In genomic region chr17:34601796-34602195, GRCm38 (mm10) we compare ENCODE assay signal across 10 mouse cellular contexts. TPM values are rescaled to one million over a fixed set of nuclear protein-coding genes. Genes with fewer than 3 reads are reported as not detected.
DNase-seq lines count a peak whose midpoint lies in the region; ATAC-seq and TF ChIP-seq lines count a peak whose summit lies in the region.
"Had no signal": no experiment of that assay in that cellular context is flagged by ENCODE, and none has a peak within 500 bp of the region (broad histone marks: within the 10 kb centered on the region; RNA-seq: fewer than 3 reads in every experiment).

No protein-coding gene starts in this region.

- H3K9me3 ChIP-seq in heart, embryonic 16.5 days (replicated peaks; ENCODE audit: control insufficient read depth, low read length) = no peaks in the 10 kb centered on the region
- H3K9me3 ChIP-seq in limb, embryonic 10.5 days (replicated peaks) = no peaks in the 10 kb centered on the region
- H3K9me3 ChIP-seq in neural tube, embryonic 15.5 days (replicated peaks) = no peaks in the 10 kb centered on the region

- H3K4me1 ChIP-seq in heart, embryonic 16.5 days (ENCODE audit: control insufficient read depth, insufficient read depth, low read length) = peaks cover 35% of the 10 kb centered on the region
- peaks cover 10% of the 10 kb centered on the region for H3K4me1 ChIP-seq in testis, adult 2 months (ENCODE audit: control insufficient read depth, insufficient read depth, low read length)
- peaks cover 49% of the 10 kb centered on the region for H3K4me1 ChIP-seq in limb, embryonic 10.5 days
- H3K4me1 ChIP-seq in neural tube, embryonic 15.5 days = peaks cover 29% of the 10 kb centered on the region

- no peak overlapping the region for H3K9ac ChIP-seq in heart, embryonic 16.5 days (ENCODE audit: low read length)
- no peak overlapping the region for H3K9ac ChIP-seq in neural tube, embryonic 15.5 days (replicated peaks)

- intact Hi-C loops in heart, postnatal 25 days (cut with DNase I) = no loop called here
- intact Hi-C loops in left cerebral cortex, adult 2 months (cut with DNase I) = loop anchor here (1.0 kb wide), 1 partner anchor 8 kb away; no protein-coding TSS in a partner anchor

- H3K27ac ChIP-seq in heart, embryonic 16.5 days (ENCODE audit: low read length) = no peak overlapping the region
- no peak overlapping the region for H3K27ac ChIP-seq in testis, adult 2 months (ENCODE audit: control insufficient read depth, insufficient read depth, low read depth, low read length)
- H3K27ac ChIP-seq in limb, embryonic 10.5 days = no peak overlapping the region
- H3K27ac ChIP-seq in neural tube, embryonic 15.5 days (replicated peaks) = no peak overlapping the region
- H3K27ac ChIP-seq in left cerebral cortex, adult 2 months = no peak overlapping the region

- peak overlapping the region; percentile 96; the same call in 1 of the 2 replicates for H3K4me2 ChIP-seq in heart, embryonic 16.5 days (ENCODE audit: low read depth, low read length)
- H3K4me2 ChIP-seq in neural tube, embryonic 15.5 days = peak overlapping the region; percentile 69

- 83% methylated on average over 12 of the region's 12 CpGs for WGBS in heart, embryonic 16.5 days
- WGBS in limb, embryonic 10.5 days = 85% methylated on average over 12 of the region's 12 CpGs
- WGBS in neural tube, embryonic 15.5 days = 89% methylated on average over 12 of the region's 12 CpGs

- H3K27me3 ChIP-seq in heart, embryonic 16.5 days (ENCODE audit: control insufficient read depth, insufficient read depth, low read length) = no peaks in the 10 kb centered on the region
- no peaks in the 10 kb centered on the region for H3K27me3 ChIP-seq in testis, adult 2 months (ENCODE audit: control insufficient read depth, insufficient read depth, low read length)
- no peaks in the 10 kb centered on the region for H3K27me3 ChIP-seq in limb, embryonic 10.5 days (ENCODE audit: low read depth, poor library complexity, severe bottlenecking)
- H3K27me3 ChIP-seq in neural tube, embryonic 15.5 days (replicated peaks) = no peaks in the 10 kb centered on the region

- no peak for DNase-seq in heart, postnatal 25 days (ENCODE audit: low spot score)
- no peak for DNase-seq in testis, postnatal 14 days (ENCODE audit: low spot score)
- DNase-seq in limb, embryonic 10.5 days (ENCODE audit: low spot score) = no peak
- DNase-seq in left cerebral cortex, adult 2 months (ENCODE audit: extremely low spot score in 1 of 2, low spot score in 2 of 2) = no peak
- DNase-seq: cerebellum, adult 18-20 months had no signal

- no peak for TF ChIP-seq CTCF in testis, adult 2 months (IDR thresholded peaks at IDR 0.05; ENCODE audit: control insufficient read depth, insufficient read depth, insufficient replicate concordance, low read depth, low read length)
- no peak for TF ChIP-seq CTCF in left cerebral cortex, adult 2 months (IDR thresholded peaks at IDR 0.05)

- no peak for TF ChIP-seq POLR2A in testis, adult 2 months (IDR thresholded peaks at IDR 0.05; ENCODE audit: control insufficient read depth, low read depth, low read length)

- no peak for ATAC-seq in heart, embryonic 16.5 days (replicated peaks; ENCODE audit: extremely low read depth, insufficient read depth, low FRiP score)
- no peak for ATAC-seq in neural tube, embryonic 15.5 days (ENCODE audit: low FRiP score)
- no peak for ATAC-seq in frontal cortex, adult (ENCODE audit: low TSS enrichment)
- ATAC-seq: activated CD4-positive, CD25-positive, alpha-beta regulatory T cell, adult 4 months had no signal

- peaks cover 6% of the 10 kb centered on the region for H3K36me3 ChIP-seq in heart, embryonic 16.5 days (ENCODE audit: control insufficient read depth, insufficient read depth)
- H3K36me3 ChIP-seq in testis, adult 2 months (ENCODE audit: control insufficient read depth, insufficient read depth, low read length) = no peaks in the 10 kb centered on the region
- H3K36me3 ChIP-seq in limb, embryonic 10.5 days = peaks cover 26% of the 10 kb centered on the region
- peaks cover 21% of the 10 kb centered on the region for H3K36me3 ChIP-seq in neural tube, embryonic 15.5 days

- H3K4me3 ChIP-seq in heart, embryonic 16.5 days (ENCODE audit: low read length) = no peak overlapping the region
- H3K4me3 ChIP-seq in testis, adult 2 months (ENCODE audit: control insufficient read depth, low read depth, low read length) = peak overlapping the region; percentile 90
- peak overlapping the region; percentile 98 for H3K4me3 ChIP-seq in limb, embryonic 10.5 days
- peak overlapping the region; percentile 70 for H3K4me3 ChIP-seq in neural tube, embryonic 15.5 days (replicated peaks)
- no peak overlapping the region for H3K4me3 ChIP-seq in left cerebral cortex, adult 2 months

RNA-seq across cellular contexts. Expression of gene Rnf5, which starts 1.7 kb away (rescaled TPM):
- 113 and 114 TPM in 2 replicates for polyA plus RNA-seq in heart, embryonic 16.5 days (2015; fragmentation: Nextera tagmentation; extraction: Ambion mirVana)
- 10 to 100 TPM; 34.9 to 35.0 TPM for total RNA-seq in heart, postnatal 25 days (2021)
- 56.6 and 63.4 TPM in 2 replicates for polyA plus RNA-seq in testis, adult 2 months (2012; rRNA removed)
- 149 and 162 TPM in 2 replicates for polyA plus RNA-seq in limb, embryonic 10.5 days (2016; fragmentation: Nextera tagmentation; extraction: Ambion mirVana)
- 256 and 280 TPM in 2 replicates for polyA plus RNA-seq in neural tube, embryonic 15.5 days (2015; fragmentation: Nextera tagmentation; extraction: Ambion mirVana)
- 10 to 100 TPM; 70.7 to 71.5 TPM for total RNA-seq in left cerebral cortex, adult 2 months (2021)

RNA-seq across cellular contexts. Expression of gene Agpat1, which starts 2.3 kb away (rescaled TPM):
- polyA plus RNA-seq in heart, embryonic 16.5 days (2015; fragmentation: Nextera tagmentation; extraction: Ambion mirVana) = 47.9 and 53.5 TPM in 2 replicates
- total RNA-seq in heart, postnatal 25 days (2021) = 10 to 100 TPM; 65.8 to 66.8 TPM
- polyA plus RNA-seq in testis, adult 2 months (2012; rRNA removed) = 891 and 908 TPM in 2 replicates
- 51.0 and 55.6 TPM in 2 replicates for polyA plus RNA-seq in limb, embryonic 10.5 days (2016; fragmentation: Nextera tagmentation; extraction: Ambion mirVana)
- polyA plus RNA-seq in neural tube, embryonic 15.5 days (2015; fragmentation: Nextera tagmentation; extraction: Ambion mirVana) = 109 and 133 TPM in 2 replicates
- total RNA-seq in left cerebral cortex, adult 2 months (2021) = 100 to 1,000 TPM; 156 to 166 TPM

RNA-seq across cellular contexts. Expression of gene Ager, which starts 4.1 kb away (rescaled TPM):
- 4.7 and 34.7 TPM in 2 replicates for polyA plus RNA-seq in heart, embryonic 16.5 days (2015; fragmentation: Nextera tagmentation; extraction: Ambion mirVana)
- under 1 TPM in 1 of 2 experiments, not detected in 1; 0.56 TPM for total RNA-seq in heart, postnatal 25 days (2021)
- polyA plus RNA-seq in testis, adult 2 months (2012; rRNA removed) = 0.43 and 0.66 TPM in 2 replicates
- 2.6 and 3.6 TPM in 2 replicates for polyA plus RNA-seq in limb, embryonic 10.5 days (2016; fragmentation: Nextera tagmentation; extraction: Ambion mirVana)
- 1.0 and 1.4 TPM in 2 replicates for polyA plus RNA-seq in neural tube, embryonic 15.5 days (2015; fragmentation: Nextera tagmentation; extraction: Ambion mirVana)
- total RNA-seq in left cerebral cortex, adult 2 months (2021) = 1 to 10 TPM in 1 of 2 experiments, under 1 TPM in 1; 0.47 to 1.2 TPM

RNA-seq across cellular contexts. Expression of gene Pbx2, which starts 10.7 kb away (rescaled TPM):
- polyA plus RNA-seq in heart, embryonic 16.5 days (2015; fragmentation: Nextera tagmentation; extraction: Ambion mirVana) = 4.8 and 5.4 TPM in 2 replicates
- 10 to 100 TPM; 17.6 to 17.8 TPM for total RNA-seq in heart, postnatal 25 days (2021)
- polyA plus RNA-seq in testis, adult 2 months (2012; rRNA removed) = 9.6 and 11.2 TPM in 2 replicates
- 19.9 and 22.5 TPM in 2 replicates for polyA plus RNA-seq in limb, embryonic 10.5 days (2016; fragmentation: Nextera tagmentation; extraction: Ambion mirVana)
- polyA plus RNA-seq in neural tube, embryonic 15.5 days (2015; fragmentation: Nextera tagmentation; extraction: Ambion mirVana) = 8.2 and 10.3 TPM in 2 replicates
- 10 to 100 TPM; 49.6 to 68.5 TPM for total RNA-seq in left cerebral cortex, adult 2 months (2021)

RNA-seq across cellular contexts. Expression of gene Gpsm3, which starts 12.2 kb away (rescaled TPM):
- 11.3 and 18.5 TPM in 2 replicates for polyA plus RNA-seq in heart, embryonic 16.5 days (2015; fragmentation: Nextera tagmentation; extraction: Ambion mirVana)
- 1 to 10 TPM; 4.1 to 4.2 TPM for total RNA-seq in heart, postnatal 25 days (2021)
- 1.7 and 1.9 TPM in 2 replicates for polyA plus RNA-seq in testis, adult 2 months (2012; rRNA removed)
- 4.8 and 10.5 TPM in 2 replicates for polyA plus RNA-seq in limb, embryonic 10.5 days (2016; fragmentation: Nextera tagmentation; extraction: Ambion mirVana)
- 3.8 and 14.5 TPM in 2 replicates for polyA plus RNA-seq in neural tube, embryonic 15.5 days (2015; fragmentation: Nextera tagmentation; extraction: Ambion mirVana)
- total RNA-seq in left cerebral cortex, adult 2 months (2021) = 1 to 10 TPM; 1.8 to 3.3 TPM

Comparison
In these comparisons a context has a peak if more than half of its experiments do, and no peak if none do; other contexts are left out.
1. H3K4me3 ChIP-seq: peak in testis, adult 2 months (single experiment), limb, embryonic 10.5 days (single experiment) and neural tube, embryonic 15.5 days (single experiment); none in heart, embryonic 16.5 days (single experiment) and left cerebral cortex, adult 2 months (single experiment).